Mouse (Mus musculus) neural tube, embryonic 13.5 days (tissue): Measurements from ENCODE around the gene Actl6a. TPM values are rescaled to one million over a fixed set of nuclear protein-coding genes. Genes with fewer than 3 reads are reported as not detected.
"Not testable (repeated sequence)": the region's sequence is repeated elsewhere in the genome, so short reads cannot be mapped to it uniquely, and the experiment has no call there.

Experiments
- ATAC-seq: fragments of 200-750 bp; cut with Nextera tagmentation; 2 replicates; pipeline ENCODE4 v1.8.0; 2017; ENCODE audit warnings: low read depth, mild to moderate bottlenecking, moderate TSS enrichment, moderate library complexity
- H3K27ac ChIP-seq: fragments of 300-500 bp; sonication (generic); replicated peaks from 2 replicates; pipeline ENCODE4 v1.5.1; 2015; ENCODE audit warnings: moderate library complexity, mild to moderate bottlenecking, inconsistent platforms
- H3K27me3 ChIP-seq: fragments of 300-500 bp; sonication (generic); 2 replicates; pipeline ENCODE4 v1.6.1; 2015; ENCODE audit warnings: mild to moderate bottlenecking, inconsistent platforms
- H3K36me3 ChIP-seq: fragments of 300-500 bp; sonication (generic); 2 replicates; pipeline ENCODE4 v1.6.1; 2015; ENCODE audit warnings: mild to moderate bottlenecking, inconsistent platforms
- H3K4me1 ChIP-seq: fragments of 300-500 bp; sonication (generic); replicated peaks from 2 replicates; pipeline ENCODE4 v1.6.1; 2015; ENCODE audit warnings: inconsistent platforms
- H3K4me2 ChIP-seq: fragments of 300-500 bp; sonication (generic); 2 replicates; pipeline ENCODE4 v1.6.1; 2015; ENCODE audit warnings: inconsistent platforms, mild to moderate bottlenecking, moderate library complexity
- H3K4me3 ChIP-seq: fragments of 300-500 bp; sonication (generic); 2 replicates; pipeline ENCODE4 v1.5.1; 2015; ENCODE audit warnings: mild to moderate bottlenecking, inconsistent platforms
- H3K9ac ChIP-seq: fragments of 300-500 bp; sonication (generic); 2 replicates; pipeline ENCODE4 v1.6.1; 2015; ENCODE audit warnings: moderate library complexity, mild to moderate bottlenecking, inconsistent platforms
- H3K9me3 ChIP-seq: fragments of 300-500 bp; sonication (generic); 2 replicates; pipeline ENCODE4 v1.6.1; 2016; ENCODE audit warnings: inconsistent platforms
- WGBS: fragments of 180-500 bp; shearing (Covaris S2); methylation state at CpG from one replicate; pipeline ENCODE4 v1.1.7; 2015; 5-methylcytosine and 5-hydroxymethylcytosine counted together
- polyA plus RNA-seq: library from polyadenylated mRNA; unstranded; fragments of >200 nt; fragmentation: Nextera tagmentation; extraction: Ambion mirVana; gene quantifications from 2 replicates; pipeline ENCODE4 v1.2.1, GENCODE M21; 2015

The Actl6a gene
- polyA plus RNA-seq, 1 experiment from 2014 or later, result 96.2 TPM

GRCm38 (mm10) chr3:32736244-32737171 is 30.4 kb downstream of the Actl6a start, which contains the start of gene Ndufb5:
Ndufb5 (plus strand) TSS chr3:32736990.
- Histone ChIP-seq H3K4me3 (peak within 1 kb of the TSS; percentile 79), H3K27me3 (no peaks in the 10 kb centered on the region), H3K36me3 (peaks cover 43% of the 10 kb centered on the region), H3K9ac (peak within 1 kb of the TSS; percentile 87), H3K9me3 (no peaks in the 10 kb centered on the region), H3K27ac (peak within 1 kb of the TSS; percentile 84), H3K4me1 (peaks cover 33% of the 10 kb centered on the region), H3K4me2 (peak within 1 kb of the TSS; percentile 90)
- peak; percentile 98 for ATAC-seq
- WGBS, result under 1% methylated on average over 62 of the region's 62 CpGs

GRCm38 (mm10) chr3:32737172-32737655 is 31.1 kb downstream of the Actl6a start, which contains the start of gene Mrpl47:
Mrpl47 (minus strand) TSS chr3:32737605.
- Histone ChIP-seq H3K9me3 (no peaks in the 10 kb centered on the region), H3K27ac (peak within 1 kb of the TSS; percentile 84), H3K9ac (peak within 1 kb of the TSS; percentile 87), H3K4me1 (peaks cover 33% of the 10 kb centered on the region), H3K4me3 (peak within 1 kb of the TSS; percentile 79), H3K27me3 (no peaks in the 10 kb centered on the region), H3K36me3 (peaks cover 39% of the 10 kb centered on the region), H3K4me2 (peak within 1 kb of the TSS; percentile 90)
- peak; percentile 61 for ATAC-seq
- under 1% methylated on average over 31 of the region's 31 CpGs for WGBS

- no peak overlapping the region for H3K9ac ChIP-seq
- H3K4me1 ChIP-seq, result peaks cover 33% of the 10 kb centered on the region
- peaks cover 36% of the 10 kb centered on the region for H3K36me3 ChIP-seq
- H3K27ac ChIP-seq, result no peak overlapping the region
- 91% methylated on average over 5 of the region's 5 CpGs for WGBS
- H3K9me3 ChIP-seq, result no peaks in the 10 kb centered on the region
- no peaks in the 10 kb centered on the region for H3K27me3 ChIP-seq
- H3K4me2 ChIP-seq, result peak overlapping the region; percentile 90
- ATAC-seq, result no peak
- H3K4me3 ChIP-seq, result no peak overlapping the region
Measured at GRCm38 (mm10) chr3:32738549-32738948, 32.5 kb downstream of the Actl6a start.

GRCm38 (mm10) chr3:32742276-32742780 is 36.2 kb downstream of the Actl6a start:
- Histone ChIP-seq H3K4me3 (no peak overlapping the region), H3K4me1 (peaks cover 23% of the 10 kb centered on the region), H3K36me3 (peaks cover 54% of the 10 kb centered on the region), H3K27me3 (no peaks in the 10 kb centered on the region), H3K4me2 (no peak overlapping the region), H3K9ac (no peak overlapping the region), H3K27ac (no peak overlapping the region), H3K9me3 (no peaks in the 10 kb centered on the region)
- 90% methylated on average over 2 of the region's 2 CpGs for WGBS
- ATAC-seq, result no peak

GRCm38 (mm10) chr3:32745001-32745400 is 38.9 kb downstream of the Actl6a start:
- WGBS, result 94% methylated on average over 6 of the region's 6 CpGs
- no peak overlapping the region for H3K4me2 ChIP-seq
- H3K4me1 ChIP-seq, result no peaks in the 10 kb centered on the region
- no peak overlapping the region for H3K27ac ChIP-seq
- H3K27me3 ChIP-seq, result no peaks in the 10 kb centered on the region
- no peak overlapping the region for H3K4me3 ChIP-seq
- peaks cover 65% of the 10 kb centered on the region for H3K36me3 ChIP-seq
- H3K9me3 ChIP-seq, result no peaks in the 10 kb centered on the region
- ATAC-seq, result no peak
- H3K9ac ChIP-seq, result no peak overlapping the region

GRCm38 (mm10) chr3:32745426-32745825 is 39.3 kb downstream of the Actl6a start:
- H3K27me3 ChIP-seq, H3K9ac ChIP-seq, ATAC-seq, H3K27ac ChIP-seq, H3K4me2 ChIP-seq, H3K4me3 ChIP-seq, H3K4me1 ChIP-seq, H3K9me3 ChIP-seq: not testable (repeated sequence)
- H3K36me3 ChIP-seq, result peaks cover 69% of the 10 kb centered on the region

GRCm38 (mm10) chr3:32748384-32748783 is 42.3 kb downstream of the Actl6a start:
- H3K9ac ChIP-seq, result no peak overlapping the region
- H3K36me3 ChIP-seq, result peaks cover 77% of the 10 kb centered on the region
- H3K27me3 ChIP-seq, result no peaks in the 10 kb centered on the region
- H3K4me2 ChIP-seq, result no peak overlapping the region
- 90% methylated on average over 9 of the region's 9 CpGs for WGBS
- no peak overlapping the region for H3K4me3 ChIP-seq
- ATAC-seq, result no peak
- H3K4me1 ChIP-seq, result no peaks in the 10 kb centered on the region
- H3K27ac ChIP-seq, result no peak overlapping the region
- no peaks in the 10 kb centered on the region for H3K9me3 ChIP-seq

- 0 out of 2 replicates have a peak, but pooled peaks have one; percentile 36 for ATAC-seq
- Histone ChIP-seq H3K9me3 (no peaks in the 10 kb centered on the region), H3K36me3 (peaks cover 81% of the 10 kb centered on the region), H3K4me1 (no peaks in the 10 kb centered on the region), H3K4me3 (no peak overlapping the region), H3K27me3 (no peaks in the 10 kb centered on the region), H3K9ac (no peak overlapping the region), H3K27ac (no peak overlapping the region), H3K4me2 (no peak overlapping the region)
- 88% methylated on average over 4 of the region's 4 CpGs for WGBS
Measured at GRCm38 (mm10) chr3:32749820-32750579, 43.9 kb downstream of the Actl6a start.

- ATAC-seq, result no peak
- Histone ChIP-seq H3K4me1 (no peaks in the 10 kb centered on the region), H3K27me3 (no peaks in the 10 kb centered on the region), H3K4me3 (no peak overlapping the region), H3K27ac (no peak overlapping the region), H3K36me3 (peaks cover 50% of the 10 kb centered on the region), H3K4me2 (no peak overlapping the region), H3K9ac (no peak overlapping the region), H3K9me3 (no peaks in the 10 kb centered on the region)
- WGBS, result 95% methylated on average over 3 of the region's 3 CpGs
Measured at GRCm38 (mm10) chr3:32754384-32754915, 48.4 kb downstream of the Actl6a start.

- no peak for ATAC-seq
- no peaks in the 10 kb centered on the region for H3K4me1 ChIP-seq
- no peak overlapping the region for H3K9ac ChIP-seq
- H3K4me2 ChIP-seq, result no peak overlapping the region
- 68% methylated on average over 5 of the region's 5 CpGs for WGBS
- no peak overlapping the region for H3K27ac ChIP-seq
- H3K27me3 ChIP-seq, result no peaks in the 10 kb centered on the region
- H3K9me3 ChIP-seq, result no peaks in the 10 kb centered on the region
- 0 out of 2 replicates have a peak, but pooled peaks cover 7% of the 10 kb centered on the region for H3K36me3 ChIP-seq
- H3K4me3 ChIP-seq, result no peak overlapping the region
Measured at GRCm38 (mm10) chr3:32759212-32759611, 53.1 kb downstream of the Actl6a start.

GRCm38 (mm10) chr3:32762962-32763361 is 56.9 kb downstream of the Actl6a start:
- H3K27ac ChIP-seq, result no peak overlapping the region
- H3K9me3 ChIP-seq, result no peaks in the 10 kb centered on the region
- 62% methylated on average over 8 of the region's 8 CpGs for WGBS
- no peak overlapping the region for H3K9ac ChIP-seq
- no peak overlapping the region for H3K4me2 ChIP-seq
- H3K4me1 ChIP-seq, result no peaks in the 10 kb centered on the region
- no peak for ATAC-seq
- H3K27me3 ChIP-seq, result no peaks in the 10 kb centered on the region
- no peak overlapping the region for H3K4me3 ChIP-seq
- H3K36me3 ChIP-seq, result no peaks in the 10 kb centered on the region
